Mouse (Mus musculus) lung, postnatal 25 days (tissue): Measurements from ENCODE around the gene Cpeb2.
A peak's percentile ranks its signal among the peaks of the same experiment; 100 is the strongest.

Source experiments
- DNase-seq: peaks from one replicate; pipeline ENCODE4 v3.0.0; 2022; ENCODE audit warnings: low spot score

The Cpeb2 gene

DNA sequence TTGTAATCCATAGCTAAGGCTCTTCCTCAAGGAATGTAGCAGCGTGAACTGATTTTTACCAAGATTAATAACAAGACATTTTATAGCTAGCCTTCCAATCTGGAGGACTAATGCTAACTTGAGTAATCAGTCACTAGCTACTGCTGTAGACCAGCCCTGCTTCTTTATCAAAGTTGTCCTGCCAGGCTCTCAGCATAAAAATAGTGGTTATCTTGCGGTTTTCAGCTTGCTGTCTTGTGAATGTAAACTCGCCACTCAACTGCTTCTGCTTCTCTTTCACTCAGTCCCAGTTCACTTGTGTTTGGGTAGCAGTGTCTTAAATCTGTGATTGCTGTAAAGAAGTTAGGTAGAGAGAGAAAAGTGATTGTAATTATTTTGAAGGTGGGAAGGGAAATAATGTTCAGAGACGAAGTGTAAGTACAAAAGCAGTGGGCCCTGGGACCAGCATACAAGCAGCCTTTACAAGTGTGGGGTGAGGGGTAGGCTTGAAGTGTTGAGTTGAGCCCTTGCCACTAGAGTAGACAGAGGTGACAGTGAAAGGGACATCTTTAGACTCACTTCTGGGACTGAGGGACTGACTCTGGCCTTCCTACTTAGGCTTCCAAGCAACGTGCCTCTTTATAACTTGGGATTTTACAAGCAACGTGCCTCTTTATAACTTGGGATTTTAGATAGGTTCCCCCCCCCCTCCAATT lies 6.3 kb downstream of the Cpeb2 start:
- DNase-seq, result no peak

DNA sequence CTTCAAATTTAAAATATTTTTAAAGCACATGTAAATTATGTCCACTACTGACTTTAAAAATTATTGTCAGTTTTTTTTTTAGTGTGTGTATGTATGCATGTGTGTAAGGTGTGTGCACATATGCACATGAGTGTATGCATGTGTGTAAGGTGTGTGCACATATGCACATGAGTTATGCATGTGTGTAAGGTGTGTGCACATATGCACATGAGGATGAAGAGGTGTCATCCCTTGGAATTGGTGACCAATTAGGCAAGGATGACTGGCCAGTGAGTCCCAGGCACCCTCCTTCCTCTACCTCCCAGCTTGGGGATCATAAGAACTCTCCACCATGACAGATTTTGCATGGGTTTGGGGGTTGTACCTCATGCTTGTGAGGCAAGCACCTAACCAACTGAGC lies 7.8 kb downstream of the Cpeb2 start:
- DNase-seq, result no peak

DNA sequence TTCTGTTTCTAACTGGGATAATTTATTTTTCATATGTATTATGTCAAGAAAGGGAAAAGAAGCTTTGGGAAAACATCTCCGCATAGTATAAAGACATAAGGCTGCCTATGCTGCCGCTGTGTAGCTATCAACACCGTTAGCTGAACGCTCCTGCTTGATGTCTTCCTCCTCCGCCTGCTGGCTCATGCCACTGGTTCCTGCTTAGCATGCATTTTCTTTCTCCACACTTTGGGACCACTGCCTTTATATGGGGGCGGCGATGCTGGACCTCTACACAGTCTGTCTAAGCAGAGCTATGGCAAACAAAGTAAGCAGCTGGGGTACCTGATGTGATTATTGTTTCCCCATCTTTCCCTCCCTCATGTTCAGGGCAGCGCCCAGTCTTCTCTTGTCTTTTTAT lies 13.3 kb downstream of the Cpeb2 start:
- no peak for DNase-seq

DNA sequence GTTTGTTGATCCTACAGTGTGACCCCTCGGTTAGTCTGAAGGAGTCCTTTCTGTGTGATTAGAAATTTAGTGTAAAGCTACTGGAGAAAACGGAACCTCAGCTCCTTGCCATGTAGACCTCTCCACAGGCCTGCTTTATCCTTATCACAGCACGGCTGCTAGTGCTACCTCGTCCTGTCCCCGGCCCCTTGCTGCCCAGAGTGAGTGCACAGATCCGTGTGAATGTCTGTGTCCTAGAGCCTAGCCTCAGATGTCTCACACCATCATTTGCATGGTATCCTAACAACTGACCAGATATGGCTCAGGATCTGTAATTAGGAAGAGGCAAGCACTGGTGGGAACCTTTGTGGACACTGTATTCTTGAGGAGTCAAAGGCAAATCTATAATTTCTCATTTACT lies 14.0 kb downstream of the Cpeb2 start:
- no peak for DNase-seq

DNA sequence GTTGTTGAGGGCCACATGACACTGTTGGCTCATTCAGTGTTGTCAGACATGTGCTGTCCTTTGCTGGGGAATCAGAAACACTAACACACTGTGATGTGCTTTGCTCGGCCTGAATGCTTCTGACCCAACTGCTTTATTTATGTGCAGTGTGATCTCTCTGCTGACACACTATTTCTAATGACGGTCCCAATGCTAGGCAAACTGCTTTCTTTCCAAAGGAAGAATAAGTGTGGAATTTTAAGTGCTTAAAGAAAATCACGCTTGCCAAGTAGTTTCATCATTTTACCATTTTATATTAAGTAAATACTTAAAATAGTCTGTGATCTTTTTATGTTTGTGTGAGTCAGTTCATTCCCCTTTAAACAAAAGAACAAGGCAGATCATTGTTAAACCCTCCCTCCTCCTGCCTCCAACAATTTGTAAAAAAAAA lies 15.0 kb downstream of the Cpeb2 start:
- no peak for DNase-seq

DNA sequence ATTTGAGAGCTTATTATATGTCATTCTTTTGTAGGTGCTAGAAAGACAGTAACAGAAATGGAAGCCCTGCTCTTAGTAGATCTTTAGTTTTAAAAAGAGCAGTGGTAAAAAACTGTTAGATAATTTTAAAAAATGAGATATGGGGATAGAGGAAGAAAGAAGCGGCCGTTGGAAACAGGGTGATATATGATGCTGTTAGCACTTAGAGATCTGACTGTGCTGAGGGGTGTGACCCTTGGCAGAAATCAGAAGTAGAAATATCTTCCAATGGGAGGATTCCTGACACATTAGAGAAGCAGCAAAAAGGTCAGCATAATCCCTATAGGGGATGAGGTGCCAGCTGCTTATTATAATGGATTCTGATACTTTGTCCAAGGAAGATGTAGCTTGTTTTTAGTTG lies 24.5 kb downstream of the Cpeb2 start:
- no peak for DNase-seq

DNA sequence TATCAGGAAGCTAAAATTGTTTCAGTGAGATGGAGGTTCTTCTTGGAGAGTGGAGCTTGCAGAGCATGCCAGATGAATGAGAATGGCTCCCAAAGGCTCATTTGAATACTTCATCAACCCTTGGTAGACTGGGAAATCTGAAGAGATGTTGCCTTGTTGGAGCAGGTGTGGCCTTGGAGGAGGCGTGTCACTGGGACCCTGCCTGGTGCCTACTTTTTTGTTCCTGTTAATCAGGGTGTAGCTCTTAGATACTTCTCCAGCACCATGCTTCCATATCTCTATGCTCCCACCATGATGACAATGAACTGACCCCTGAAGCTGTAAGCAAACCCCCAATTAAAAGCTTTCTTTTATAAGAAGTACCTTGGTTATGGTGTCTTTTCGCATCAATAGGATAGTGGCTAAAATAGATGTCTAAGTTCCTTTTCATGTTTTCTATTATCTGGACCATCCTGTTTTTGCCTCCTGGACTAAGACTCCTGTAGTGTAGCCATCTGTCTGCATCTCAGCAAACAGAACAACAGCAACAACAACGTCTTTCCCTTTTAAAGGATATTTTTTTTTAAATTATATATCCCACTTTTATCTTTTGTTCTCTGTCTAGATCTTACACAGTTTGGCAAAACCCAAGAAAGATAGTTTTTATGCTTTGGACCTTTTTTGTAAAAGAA lies 25.6 kb downstream of the Cpeb2 start:
- DNase-seq, result no peak

DNA sequence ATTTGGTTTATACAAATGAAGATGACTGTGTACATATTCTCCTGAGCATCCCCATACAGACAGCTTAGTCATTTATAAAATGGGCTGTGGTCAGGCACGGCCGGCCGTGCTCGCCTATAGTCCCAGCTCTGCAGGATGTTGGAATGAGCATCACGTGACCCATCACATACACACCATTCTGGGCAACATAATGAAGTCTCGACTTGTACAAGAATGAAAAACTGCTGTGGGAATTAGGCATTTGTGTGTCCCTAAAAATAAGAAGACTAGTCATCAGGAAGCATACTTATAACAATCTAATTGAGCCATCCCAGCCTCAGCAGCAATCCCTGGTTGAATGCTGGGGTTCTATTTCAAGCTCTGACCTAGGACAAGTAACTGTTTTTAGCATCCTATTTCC lies 28.8 kb downstream of the Cpeb2 start:
- DNase-seq, result no peak

DNA sequence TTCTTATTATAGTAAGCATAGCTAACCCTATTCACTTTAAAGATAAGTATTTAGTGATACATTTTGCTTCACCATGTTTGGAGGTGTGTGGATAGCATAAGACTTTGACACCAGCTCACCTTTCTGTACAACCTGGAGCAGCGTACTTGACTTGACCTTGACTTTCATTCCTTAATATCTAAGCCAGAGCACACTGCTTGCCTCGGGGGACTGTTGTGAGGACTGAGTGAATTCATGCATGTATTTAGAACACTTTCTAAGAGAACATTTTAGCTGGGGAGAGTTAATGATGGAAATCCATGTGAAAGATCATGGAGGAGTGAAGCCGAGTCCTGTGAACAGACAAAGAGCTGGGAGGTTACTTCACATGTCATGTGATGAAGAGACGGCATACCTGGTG lies 31.0 kb downstream of the Cpeb2 start:
- DNase-seq, result no peak

DNA sequence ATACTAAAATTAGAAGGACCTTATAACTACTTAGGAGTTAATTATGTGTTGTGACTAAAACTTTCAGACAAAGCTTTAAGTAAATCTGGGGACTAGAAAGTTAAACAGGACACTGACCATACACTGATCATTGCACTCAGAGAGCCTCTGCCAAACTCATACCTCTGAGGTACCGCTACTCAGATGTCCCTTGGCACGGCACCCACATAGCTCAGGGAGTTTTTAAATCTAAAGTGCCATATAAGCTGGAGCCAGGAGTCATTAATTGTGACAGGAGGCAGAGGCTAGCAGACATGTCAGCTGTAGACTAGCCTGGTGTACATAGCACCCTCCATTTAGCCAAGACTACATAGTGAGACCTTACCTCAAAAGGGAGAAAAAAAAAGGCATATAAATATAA lies 31.7 kb downstream of the Cpeb2 start:
- DNase-seq, result no peak

DNA sequence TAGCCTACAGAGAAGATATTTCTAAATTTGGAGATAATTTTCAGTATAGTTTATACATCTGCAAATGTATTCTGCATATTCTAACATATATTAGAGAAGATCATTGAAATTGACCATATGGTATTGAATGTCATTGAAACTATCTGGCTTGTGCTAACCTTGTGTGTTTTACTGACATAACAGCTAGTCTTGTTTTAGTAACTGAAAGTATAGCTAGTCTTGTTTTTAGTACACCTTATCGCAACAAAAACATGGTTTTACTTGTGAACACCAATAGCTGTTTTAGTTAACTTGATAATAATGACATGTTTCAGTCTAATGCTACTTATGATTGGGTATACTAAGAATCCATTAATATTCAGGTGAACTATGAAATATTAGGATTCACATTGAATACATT lies 45.0 kb downstream of the Cpeb2 start:
- DNase-seq, result no peak

DNA sequence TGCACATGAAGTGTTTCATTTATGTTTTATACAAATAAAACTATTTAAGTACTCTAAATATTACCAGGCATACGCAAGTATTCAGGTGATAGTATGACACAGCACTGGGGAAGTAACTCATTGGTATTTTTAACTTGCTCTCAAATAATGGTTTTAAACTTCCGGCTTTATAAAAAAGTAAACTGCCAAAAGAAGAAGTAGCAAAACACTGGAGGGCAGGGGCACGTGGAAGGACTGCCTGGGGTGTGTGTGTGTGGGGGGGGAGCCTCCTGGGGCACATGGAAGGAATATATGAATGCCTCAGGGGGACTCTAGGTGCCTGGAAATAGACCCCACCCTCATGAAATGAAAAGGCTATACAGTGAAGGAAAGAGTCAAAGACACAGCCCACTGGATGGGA lies 46.8 kb downstream of the Cpeb2 start:
- no peak for DNase-seq

DNA sequence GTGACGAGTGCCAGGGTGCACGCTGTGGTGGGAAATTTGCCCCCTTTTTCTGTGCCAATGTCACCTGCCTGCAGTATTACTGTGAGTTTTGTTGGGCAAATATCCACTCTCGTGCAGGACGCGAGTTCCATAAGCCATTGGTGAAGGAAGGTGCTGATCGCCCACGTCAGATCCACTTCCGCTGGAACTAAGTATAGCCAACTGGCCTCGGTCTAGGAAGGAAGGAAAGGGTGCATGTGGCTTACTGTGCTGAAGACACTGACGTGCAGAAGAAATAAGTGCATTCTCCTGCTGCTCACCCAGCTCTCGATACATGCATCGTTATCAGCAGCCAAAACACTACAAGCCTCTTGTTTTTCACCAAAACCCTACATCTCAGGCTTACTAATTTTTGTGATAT lies 52.8 kb downstream of the Cpeb2 start:
- no peak for DNase-seq

DNA sequence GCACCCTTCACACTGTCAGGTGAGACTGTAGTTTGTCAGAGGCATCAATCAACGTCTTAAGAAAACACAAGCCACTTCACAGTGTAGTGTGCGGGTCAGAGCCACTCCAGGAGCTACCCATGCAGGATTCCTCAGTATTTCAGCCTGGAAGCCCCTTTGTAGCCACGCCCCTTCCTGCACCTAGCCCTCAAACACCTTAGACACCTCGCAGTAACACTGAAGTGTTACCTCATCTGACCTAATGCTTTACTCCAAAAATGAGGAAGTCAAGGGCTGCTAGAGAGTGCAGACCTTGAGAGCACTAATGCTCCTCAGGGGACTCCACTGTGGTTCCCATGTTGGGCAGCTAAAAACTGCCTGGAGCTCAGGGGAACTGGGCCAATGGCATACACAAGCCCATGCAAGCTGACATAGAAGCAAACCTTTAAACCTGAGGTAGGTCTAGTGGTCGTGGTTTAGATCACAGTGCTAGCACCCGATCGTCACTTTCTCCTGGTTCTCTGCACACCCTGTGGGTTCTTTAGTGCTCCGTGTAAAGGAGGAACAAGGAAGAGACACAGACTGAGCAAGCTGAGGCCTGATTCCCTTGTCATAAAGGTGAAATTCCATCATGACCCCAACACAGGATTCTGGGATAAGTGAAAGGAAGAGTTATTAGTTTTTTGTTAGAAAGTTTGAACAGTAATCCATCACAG lies 56.9 kb downstream of the Cpeb2 start:
- peak; percentile 40 for DNase-seq

DNA sequence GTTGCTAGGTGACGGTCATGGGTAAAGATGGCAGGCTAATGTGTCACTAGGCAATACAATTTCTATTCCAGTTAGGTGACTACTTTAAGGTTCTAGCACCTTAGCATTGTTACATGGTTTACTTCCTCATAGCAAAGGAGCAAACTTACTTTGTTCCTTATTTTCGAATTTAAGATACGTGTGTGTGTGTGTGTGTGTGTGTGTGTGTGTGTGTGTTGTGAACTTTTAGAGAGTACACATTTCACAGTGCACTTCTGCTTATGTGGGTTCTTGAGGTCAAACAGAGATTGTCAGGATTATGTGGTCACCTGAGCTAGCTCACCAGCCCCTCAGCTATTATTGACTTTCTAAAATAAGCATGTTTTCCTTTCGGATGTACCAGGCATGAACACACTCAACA lies 60.2 kb downstream of the Cpeb2 start:
- no peak for DNase-seq

DNA sequence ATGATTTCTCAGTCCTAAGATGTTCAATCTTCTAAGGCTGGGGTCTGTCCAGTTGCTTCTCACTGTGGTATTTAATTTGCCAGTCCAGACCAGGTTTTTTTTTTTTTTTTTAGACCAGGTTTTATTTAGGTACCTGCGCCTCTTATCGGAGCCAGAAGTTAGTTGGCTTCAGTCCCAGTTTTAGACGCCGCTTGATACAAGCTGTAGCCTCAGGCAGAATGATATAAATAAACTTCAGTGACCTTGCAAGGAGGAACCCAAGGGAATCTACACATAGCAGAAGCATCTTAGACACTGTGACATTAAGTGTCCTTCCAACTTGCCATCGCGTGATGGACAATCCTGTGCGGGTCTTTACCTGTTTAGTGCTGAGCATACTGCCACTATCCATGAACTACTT lies 64.5 kb downstream of the Cpeb2 start:
- DNase-seq, result no peak

DNA sequence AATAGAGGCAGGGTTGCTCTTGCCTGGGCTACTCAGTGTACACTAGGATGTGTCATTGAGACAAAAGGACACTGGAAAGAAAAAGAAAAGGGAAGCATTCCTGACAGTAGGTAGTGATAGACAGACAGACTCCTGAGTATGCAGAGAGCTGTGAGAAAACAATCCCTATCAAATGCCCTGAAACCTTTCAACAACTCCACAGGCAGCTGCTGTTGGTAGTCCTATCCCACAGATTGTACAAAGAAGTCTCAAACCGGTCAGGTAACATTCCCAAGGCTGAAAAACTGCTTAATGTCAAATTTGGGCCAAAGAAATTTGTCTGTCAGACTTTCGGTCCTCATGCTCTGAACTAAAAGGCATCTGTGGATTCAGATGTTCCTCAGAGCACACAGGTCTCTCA lies 66.0 kb downstream of the Cpeb2 start:
- DNase-seq, result no peak

DNA sequence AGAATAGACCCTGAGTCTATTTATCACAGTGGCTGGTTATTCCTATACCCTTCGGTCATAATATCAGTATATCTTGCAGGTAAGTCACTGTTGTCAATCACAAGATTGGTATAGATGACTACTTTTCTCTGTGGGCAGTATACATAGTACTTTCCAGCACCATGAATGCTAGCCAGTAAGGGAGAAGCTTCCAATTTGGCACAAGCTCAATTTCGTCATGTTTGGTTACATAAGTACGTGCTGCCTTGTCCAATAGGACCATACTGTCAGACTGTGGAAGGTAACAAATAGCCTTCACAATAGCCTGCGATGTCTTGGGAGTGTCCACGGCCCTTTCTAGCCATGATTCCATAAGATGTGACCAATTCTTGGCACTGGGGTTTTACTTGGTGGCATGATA lies 67.1 kb downstream of the Cpeb2 start:
- no peak for DNase-seq

DNA sequence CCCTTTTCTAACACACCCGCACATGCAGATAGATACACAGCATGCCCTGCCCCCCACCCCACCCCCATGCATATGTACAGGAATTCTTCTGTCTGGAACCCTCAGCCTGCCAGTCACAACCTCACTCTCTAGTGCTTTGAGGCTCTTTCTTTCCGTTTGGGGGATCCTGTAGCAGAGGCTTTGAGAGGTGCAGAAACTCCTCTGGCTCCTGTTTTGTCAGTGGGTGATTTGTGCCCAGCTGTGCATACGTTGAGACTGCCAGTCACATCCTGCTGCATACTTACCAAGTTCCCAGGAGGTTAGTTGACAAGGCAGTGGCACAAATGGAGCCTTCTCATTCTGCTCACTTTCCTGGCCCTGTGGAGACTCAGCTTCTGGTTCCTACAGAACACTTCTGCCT lies 68.0 kb downstream of the Cpeb2 start:
- no peak for DNase-seq

DNA sequence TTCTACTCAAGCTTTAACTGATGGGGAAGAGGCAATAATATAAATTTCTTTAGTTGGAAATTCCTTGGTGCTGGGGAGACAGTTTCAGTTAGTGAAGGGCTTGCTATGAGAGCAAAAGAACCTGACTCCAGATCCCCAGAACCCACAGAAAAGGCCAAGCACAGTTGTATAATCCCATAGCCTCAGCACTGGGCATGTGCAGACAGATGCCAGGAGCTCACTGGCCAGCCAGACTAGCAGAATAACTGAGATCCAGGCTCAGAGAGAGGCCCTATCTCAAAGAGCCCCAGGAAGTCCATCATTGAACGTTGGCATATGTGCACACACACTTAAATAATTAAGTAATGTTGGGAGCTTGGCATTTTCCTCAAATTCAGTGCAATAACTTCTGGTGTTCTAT lies 70.5 kb downstream of the Cpeb2 start:
- DNase-seq, result no peak

DNA sequence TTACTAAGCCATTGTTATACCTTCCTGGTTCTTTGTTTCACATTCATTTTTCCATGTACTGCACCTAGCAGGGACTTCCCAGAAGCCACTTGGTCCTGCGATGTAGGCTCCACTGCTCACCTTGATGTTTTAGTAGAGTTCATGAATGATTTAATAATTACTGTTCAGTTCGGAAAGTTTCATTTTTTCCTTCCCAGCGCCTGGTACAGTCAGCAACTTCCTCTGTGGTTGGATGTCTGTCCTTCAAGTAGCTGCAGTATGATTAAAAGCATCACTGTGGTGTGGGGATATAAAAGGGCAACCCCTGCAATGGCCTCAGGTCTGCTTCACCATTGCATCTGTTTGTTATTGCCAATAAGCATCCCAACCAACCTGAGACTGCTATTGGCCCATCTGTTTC lies 72.5 kb downstream of the Cpeb2 start:
- DNase-seq, result no peak

DNA sequence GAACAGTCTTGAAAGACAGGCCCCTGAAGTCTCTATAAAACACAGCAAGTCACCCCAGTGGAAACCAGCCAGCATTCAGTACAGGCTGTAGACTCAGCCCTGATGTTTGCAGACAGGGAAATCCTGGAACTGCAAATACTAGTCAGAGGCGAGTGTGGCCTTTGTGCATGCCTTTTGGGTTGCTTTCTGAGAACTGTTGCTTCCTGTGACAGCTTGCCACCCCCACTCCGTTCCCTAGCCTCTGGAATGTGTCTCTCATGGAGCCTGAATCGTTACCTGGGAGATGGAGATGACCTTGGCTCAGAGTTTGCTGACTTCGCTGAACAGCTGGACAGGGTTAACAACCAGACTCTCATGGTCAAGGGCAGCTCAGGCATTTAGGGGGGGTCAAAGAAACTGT lies 77.0 kb downstream of the Cpeb2 start:
- DNase-seq, result no peak

DNA sequence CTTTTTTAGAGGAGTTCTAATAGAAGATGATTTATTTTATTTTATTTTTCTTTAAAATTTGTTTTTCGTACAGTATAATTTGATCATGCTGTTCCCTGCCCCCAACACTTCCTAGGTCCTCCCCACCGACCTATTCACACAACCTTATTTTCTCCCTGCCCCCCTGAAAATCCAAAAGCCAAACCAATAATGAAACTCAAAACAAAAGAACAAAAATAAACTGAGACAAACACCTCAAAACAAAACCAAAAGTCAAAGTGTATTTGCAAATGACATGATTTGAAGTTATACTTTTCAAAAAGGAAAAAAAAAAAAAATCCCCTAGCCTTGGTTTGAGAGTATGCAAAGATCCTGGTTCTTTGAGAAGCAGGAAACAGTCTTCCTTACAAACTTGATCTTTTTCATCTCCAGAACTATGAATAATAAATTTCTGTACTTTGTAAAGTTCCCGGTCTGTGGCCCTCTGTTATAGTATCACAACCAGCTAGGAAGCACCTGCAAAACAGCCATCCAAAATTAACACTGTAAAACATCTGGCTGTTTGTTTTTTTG lies 91.4 kb downstream of the Cpeb2 start:
- DNase-seq, result no peak
